Mouse (Mus musculus): ENCODE data around the gene Tnfsf8.

Gene Tnfsf8

GRCm38 (mm10) chr4:63860688-63861540 lies at the start of gene Tnfsf8:
Gene Tnfsf8 (minus strand): TSS chr4:63861347.
- DNase-seq (ENCODE audit: low spot score), result no peak

GRCm38 (mm10) chr4:63908511-63908910 lies 47.4 kb upstream of the Tnfsf8 start:
- no peak for DNase-seq (ENCODE audit: low spot score)

GRCm38 (mm10) chr4:63907473-63907872 lies 46.3 kb upstream of the Tnfsf8 start:
- no peak for DNase-seq (ENCODE audit: low spot score)

- DNase-seq (ENCODE audit: low spot score), result no peak
Observed at GRCm38 (mm10) chr4:63906050-63906449, 44.9 kb upstream of the Tnfsf8 start.

GRCm38 (mm10) chr4:63899081-63899523 lies 38.0 kb upstream of the Tnfsf8 start:
- DNase-seq (ENCODE audit: low spot score), result no peak

- no peak for DNase-seq (ENCODE audit: low spot score)
Observed at GRCm38 (mm10) chr4:63897152-63897551, 36.0 kb upstream of the Tnfsf8 start.

GRCm38 (mm10) chr4:63886156-63886555 lies 25.0 kb upstream of the Tnfsf8 start:
- no peak for DNase-seq (ENCODE audit: low spot score)

GRCm38 (mm10) chr4:63876720-63877119 lies 15.6 kb upstream of the Tnfsf8 start:
- DNase-seq (ENCODE audit: low spot score), result no peak

GRCm38 (mm10) chr4:63875480-63875879 lies 14.3 kb upstream of the Tnfsf8 start:
- DNase-seq (ENCODE audit: low spot score), result no peak

- no peak for DNase-seq (ENCODE audit: low spot score)
Observed at GRCm38 (mm10) chr4:63870678-63871077, 9.5 kb upstream of the Tnfsf8 start.

- DNase-seq (ENCODE audit: low spot score), result no peak
Observed at GRCm38 (mm10) chr4:63868770-63869169, 7.6 kb upstream of the Tnfsf8 start.

- no peak for DNase-seq (ENCODE audit: low spot score)
Observed at GRCm38 (mm10) chr4:63862953-63863352, 1.8 kb upstream of the Tnfsf8 start.

GRCm38 (mm10) chr4:63862092-63862697 lies 1.0 kb upstream of the Tnfsf8 start:
- DNase-seq (ENCODE audit: low spot score), result no peak

GRCm38 (mm10) chr4:63860236-63860635 lies 911 bp downstream of the Tnfsf8 start:
- no peak for DNase-seq (ENCODE audit: low spot score)

GRCm38 (mm10) chr4:63859785-63860203 lies 1.4 kb downstream of the Tnfsf8 start:
- no peak for DNase-seq (ENCODE audit: low spot score)

- DNase-seq (ENCODE audit: low spot score), result no peak
Observed at GRCm38 (mm10) chr4:63858646-63859224, 2.4 kb downstream of the Tnfsf8 start.

GRCm38 (mm10) chr4:63856764-63857163 lies 4.4 kb downstream of the Tnfsf8 start:
- DNase-seq (ENCODE audit: low spot score), result no peak

- DNase-seq (ENCODE audit: low spot score), result no peak
Observed at GRCm38 (mm10) chr4:63853782-63854386, 7.3 kb downstream of the Tnfsf8 start.

GRCm38 (mm10) chr4:63850082-63850481 lies 11.1 kb downstream of the Tnfsf8 start:
- no peak for DNase-seq (ENCODE audit: low spot score)

GRCm38 (mm10) chr4:63846881-63847597 lies 14.1 kb downstream of the Tnfsf8 start:
- no peak for DNase-seq (ENCODE audit: low spot score)

- DNase-seq (ENCODE audit: low spot score), result no peak
Observed at GRCm38 (mm10) chr4:63845760-63846159, 15.4 kb downstream of the Tnfsf8 start.

- peak; percentile 44 for DNase-seq (ENCODE audit: low spot score)
Observed at GRCm38 (mm10) chr4:63843924-63844323, 17.2 kb downstream of the Tnfsf8 start.
